ENCODE assay signal across 8 mouse cellular contexts in genomic region chr1:41274573-41275270, GRCm38 (mm10).
A peak's percentile ranks its signal among the peaks of the same experiment; 100 is the strongest.
DNase-seq lines count a peak whose midpoint lies in the region; ATAC-seq and TF ChIP-seq lines count a peak whose summit lies in the region.

No protein-coding gene starts in this region.

- H3K4me2 ChIP-seq in heart, postnatal 0 days (ENCODE audit: low read depth, low read length), result peak overlapping the region; percentile 53

- ATAC-seq in heart, postnatal 0 days (ENCODE audit: insufficient read depth, low read depth), result no peak; the same call in 1 of the 2 replicates

- H3K27me3 ChIP-seq in heart, postnatal 0 days (ENCODE audit: control insufficient read depth, insufficient read depth, low read length), result no peaks in the 10 kb centered on the region

- H3K4me3 ChIP-seq in layer of hippocampus, adult 2 months, result no peak overlapping the region; the same call in 1 of the 2 replicates
- H3K4me3 ChIP-seq in heart, postnatal 0 days (ENCODE audit: low read depth, low read length), result no peak overlapping the region

- no peaks in the 10 kb centered on the region for H3K36me3 ChIP-seq in heart, postnatal 0 days (replicated peaks; ENCODE audit: control insufficient read depth, insufficient read depth, low read length)

- H3K4me1 ChIP-seq in heart, postnatal 0 days (ENCODE audit: control insufficient read depth, insufficient read depth), result no peaks in the 10 kb centered on the region

- peak; percentile 76 for TF ChIP-seq CTCF in layer of hippocampus, adult 2 months (conservative IDR thresholded peaks at IDR 0.05)
- peak; percentile 75 for TF ChIP-seq CTCF in heart, postnatal 0 days (IDR thresholded peaks at IDR 0.05; ENCODE audit: low read depth)

- no peaks in the 10 kb centered on the region for H3K9me3 ChIP-seq in heart, postnatal 0 days (replicated peaks; ENCODE audit: control insufficient read depth, low read length)

- H3K27ac ChIP-seq in layer of hippocampus, adult 2 months, result no peak overlapping the region
- H3K27ac ChIP-seq in heart, postnatal 0 days (ENCODE audit: low read depth), result no peak overlapping the region

- no peak overlapping the region for H3K9ac ChIP-seq in heart, postnatal 0 days (replicated peaks; ENCODE audit: low read depth, low read length)

- DNase-seq in layer of hippocampus, adult 2 months (ENCODE audit: low spot score in 2 of 2), result peak in 1 of 2 experiments; percentile 38
- DNase-seq in layer of hippocampus, adult 8-10 months (ENCODE audit: low spot score in 2 of 2), result no peak
- peak; percentile 68 for DNase-seq in embryo, embryonic 10.5 days (ENCODE audit: low spot score)
- peak; percentile 20 for DNase-seq in heart, postnatal 0 days (ENCODE audit: low spot score)
- DNase-seq in lung, postnatal 14 days, result peak; percentile 10
- no peak for DNase-seq in cerebellum, postnatal 14 days
- DNase-seq in ovary, postnatal 36 days (ENCODE audit: low spot score), result no peak
- no peak for DNase-seq in ovary, adult 18-20 months (ENCODE audit: low spot score)

- WGBS in heart, postnatal 0 days, result 3% methylated on average over 10 of the region's 10 CpGs

- no peak for TF ChIP-seq EP300 in heart, postnatal 0 days (IDR thresholded peaks at IDR 0.05; ENCODE audit: low read depth)

Comparison
In these comparisons a context has a peak if more than half of its experiments do, and no peak if none do; other contexts are left out.
1. DNase-seq: peak in embryo, embryonic 10.5 days (single experiment), heart, postnatal 0 days (single experiment) and lung, postnatal 14 days (single experiment); none in layer of hippocampus, adult 8-10 months (0 of 2), cerebellum, postnatal 14 days (0 of 2), ovary, postnatal 36 days (single experiment) and ovary, adult 18-20 months (single experiment).